Mouse (Mus musculus): ENCODE results near the gene Pmpca. TPM values are rescaled to one million over a fixed set of nuclear protein-coding genes. Genes with fewer than 3 reads are reported as not detected.
A peak's percentile ranks its signal among the peaks of the same experiment; 100 is the strongest.
"Not testable (repeated sequence)": the region's sequence is repeated elsewhere in the genome, so short reads cannot be mapped to it uniquely, and the experiment has no call there.

The Pmpca gene
- polyA plus RNA-seq, 1 experiment, result 17.7 TPM

DNA sequence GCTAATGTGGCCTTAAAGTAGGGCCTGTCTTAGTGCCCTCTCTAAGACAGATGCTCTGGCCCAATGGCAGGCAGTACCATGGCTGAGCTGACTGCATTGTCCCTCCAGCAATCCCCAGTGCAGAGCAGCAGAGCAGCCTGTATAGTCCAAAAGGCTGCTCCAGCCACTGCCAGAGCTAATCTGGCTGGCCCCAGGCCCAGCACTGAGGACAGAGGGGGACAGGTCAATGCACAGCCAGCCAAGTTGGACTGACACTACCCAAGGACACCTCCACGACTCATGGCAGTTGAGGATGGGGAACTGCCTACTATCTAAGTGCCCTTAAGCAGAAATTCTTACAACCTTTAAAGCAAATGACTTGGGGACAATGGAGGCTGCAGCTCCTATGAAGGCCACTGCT lies 20.6 kb upstream of the Pmpca start:
- H3K4me3 ChIP-seq (ENCODE audit: low read depth, low read length), result no peak overlapping the region
- H3K27me3 ChIP-seq (ENCODE audit: control insufficient read depth, insufficient read depth, low read length), result no peaks in the 10 kb centered on the region
- H3K36me3 ChIP-seq (ENCODE audit: control insufficient read depth, insufficient read depth, low read length), result peaks cover 60% of the 10 kb centered on the region
- no peaks in the 10 kb centered on the region; the same call in 1 of the 2 replicates for H3K4me1 ChIP-seq (ENCODE audit: control insufficient read depth, insufficient read depth, insufficient read length, low read length)
- WGBS, result 65% methylated on average over 1 of the region's 1 CpGs
- no peak overlapping the region for H3K27ac ChIP-seq (ENCODE audit: insufficient read depth, low read depth, low read length)
- no peak for TF ChIP-seq CTCF (IDR thresholded peaks at IDR 0.05; ENCODE audit: extremely low read depth, insufficient read length, insufficient replicate concordance, low read depth, low read length)
- no peak for TF ChIP-seq POLR2A (IDR thresholded peaks at IDR 0.05; ENCODE audit: low read depth, low read length)

DNA sequence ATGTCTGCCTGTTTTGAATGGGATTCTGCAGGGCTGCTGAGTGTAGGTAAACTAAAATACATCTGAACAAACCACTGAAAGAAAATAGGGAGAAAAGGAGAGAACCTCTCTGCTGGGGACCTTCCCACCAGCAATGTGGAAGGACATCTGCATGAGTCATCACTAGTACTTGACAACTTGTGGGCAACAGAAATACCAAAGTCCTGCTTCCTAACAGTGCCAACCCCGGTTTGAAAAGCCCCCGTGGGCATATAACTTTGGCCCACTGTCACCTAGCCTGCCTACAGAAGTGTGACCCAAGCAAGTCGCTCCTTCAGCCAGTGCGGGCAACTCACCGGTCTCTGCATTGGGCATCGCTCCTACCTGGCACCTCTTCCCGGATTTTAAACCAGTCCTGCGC lies 16.7 kb upstream of the Pmpca start:
- Histone ChIP-seq H3K4me1 (ENCODE audit: control insufficient read depth, insufficient read depth, insufficient read length, low read length) (no peaks in the 10 kb centered on the region), H3K27me3 (ENCODE audit: control insufficient read depth, insufficient read depth, low read length) (no peaks in the 10 kb centered on the region), H3K4me3 (ENCODE audit: low read depth, low read length) (no peak overlapping the region), H3K36me3 (ENCODE audit: control insufficient read depth, insufficient read depth, low read length) (peaks cover 70% of the 10 kb centered on the region), H3K27ac (ENCODE audit: insufficient read depth, low read depth, low read length) (no peak overlapping the region)
- TF ChIP-seq POLR2A (IDR thresholded peaks at IDR 0.05; ENCODE audit: low read depth, low read length), result no peak
- no peak for TF ChIP-seq CTCF (IDR thresholded peaks at IDR 0.05; ENCODE audit: extremely low read depth, insufficient read length, insufficient replicate concordance, low read depth, low read length)
- WGBS, result 95% methylated on average over 8 of the region's 8 CpGs

DNA sequence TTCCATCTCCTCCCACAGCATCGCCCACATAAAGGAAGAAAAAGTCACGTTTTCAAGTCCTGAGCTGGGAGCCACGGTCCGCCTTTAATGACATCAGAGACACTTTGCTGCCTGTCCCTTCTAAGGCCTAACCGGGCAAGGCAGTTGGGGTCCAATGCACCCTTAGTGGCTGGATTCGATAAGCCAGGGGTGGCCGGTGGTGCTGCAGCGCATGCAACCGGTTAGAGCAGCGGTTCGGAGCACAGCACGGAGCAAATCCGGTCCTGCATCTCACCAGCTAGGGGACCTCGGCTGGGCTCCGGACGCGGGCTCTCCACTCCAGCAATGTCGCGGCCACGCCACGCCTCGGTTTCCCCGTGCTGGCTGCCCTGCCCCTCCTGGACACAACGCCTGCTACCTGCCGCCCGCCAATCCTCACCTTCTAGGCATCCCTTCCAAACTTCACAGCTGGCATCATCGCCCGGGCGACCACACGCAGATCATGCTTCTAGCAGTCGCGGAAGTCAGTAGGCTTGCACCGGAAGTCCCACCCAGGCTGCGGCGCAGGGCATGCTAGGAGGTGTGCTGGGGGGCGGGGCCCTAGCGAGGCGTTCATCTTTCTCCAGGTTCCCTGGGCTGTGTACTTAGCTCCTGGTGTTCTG lies 8.9 kb upstream of the Pmpca start, which contains the start of gene Snapc4:
TSS of gene Snapc4 (minus strand) at position 523 of the 641 bp plus-strand sequence.
- WGBS, result under 1% methylated on average over 38 of the region's 38 CpGs
- peaks cover 3% of the 10 kb centered on the region; the same call in 1 of the 2 replicates for H3K4me1 ChIP-seq (ENCODE audit: control insufficient read depth, insufficient read depth, insufficient read length, low read length)
- peak within 1 kb of the TSS; percentile 7; the same call in 1 of the 2 replicates for H3K27ac ChIP-seq (ENCODE audit: insufficient read depth, low read depth, low read length)
- TF ChIP-seq POLR2A (IDR thresholded peaks at IDR 0.05; ENCODE audit: low read depth, low read length) (no peak), CTCF (IDR thresholded peaks at IDR 0.05; ENCODE audit: extremely low read depth, insufficient read length, insufficient replicate concordance, low read depth, low read length) (no peak)
- peaks cover 40% of the 10 kb centered on the region for H3K36me3 ChIP-seq (ENCODE audit: control insufficient read depth, insufficient read depth, low read length)
- H3K27me3 ChIP-seq (ENCODE audit: control insufficient read depth, insufficient read depth, low read length), result no peaks in the 10 kb centered on the region
- peak within 1 kb of the TSS; percentile 98 for H3K4me3 ChIP-seq (ENCODE audit: low read depth, low read length)

DNA sequence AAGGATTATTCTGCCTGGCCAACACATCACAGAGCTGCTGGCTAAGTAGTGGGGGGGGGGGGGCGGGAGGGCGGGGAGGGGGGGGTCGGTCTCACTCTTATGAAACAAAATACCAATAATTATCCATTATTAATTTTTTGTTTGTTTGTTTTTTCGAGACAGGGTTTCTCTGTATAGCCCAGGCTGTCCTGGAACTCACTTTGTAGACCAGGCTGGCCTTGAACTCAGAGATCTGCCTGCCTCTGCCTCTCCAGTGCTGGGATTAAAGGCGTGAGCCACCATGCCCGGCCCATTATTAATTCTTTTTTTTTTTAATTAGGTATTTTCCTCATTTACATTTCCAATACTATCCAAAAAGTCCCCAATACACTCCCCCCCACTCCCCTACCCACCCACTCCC lies 8.3 kb upstream of the Pmpca start:
- 24% methylated on average over 6 of the region's 6 CpGs for WGBS
- not testable (repeated sequence) for H3K27ac ChIP-seq (ENCODE audit: insufficient read depth, low read depth, low read length); H3K4me1 ChIP-seq (ENCODE audit: control insufficient read depth, insufficient read depth, insufficient read length, low read length); H3K27me3 ChIP-seq (ENCODE audit: control insufficient read depth, insufficient read depth, low read length)
- H3K4me3 ChIP-seq (ENCODE audit: low read depth, low read length), result peak overlapping the region; percentile 98
- H3K36me3 ChIP-seq (ENCODE audit: control insufficient read depth, insufficient read depth, low read length), result peaks cover 40% of the 10 kb centered on the region

DNA sequence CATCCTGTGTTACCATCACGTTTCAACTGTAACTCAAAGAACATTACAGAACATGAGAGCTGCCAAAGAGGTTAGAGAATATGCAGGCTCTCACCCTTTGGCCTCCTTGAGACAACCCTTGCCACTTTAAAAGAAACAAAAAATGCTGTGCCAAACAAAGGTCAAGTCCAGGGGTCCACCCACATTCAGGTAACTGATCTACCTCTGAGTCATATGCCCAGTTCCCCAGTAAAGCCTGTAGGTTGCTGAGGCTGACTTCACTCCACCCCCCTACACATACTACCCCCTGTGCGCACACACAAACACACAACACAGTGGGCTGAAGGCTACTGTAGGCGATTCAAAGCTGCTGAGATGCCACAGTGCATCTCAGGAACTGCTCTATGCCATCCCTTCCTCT lies 1.4 kb upstream of the Pmpca start:
- Histone ChIP-seq H3K4me3 (ENCODE audit: low read depth, low read length) (no peak overlapping the region), H3K36me3 (ENCODE audit: control insufficient read depth, insufficient read depth, low read length) (peaks cover 61% of the 10 kb centered on the region), H3K4me1 (ENCODE audit: control insufficient read depth, insufficient read depth, insufficient read length, low read length) (peaks cover 7% of the 10 kb centered on the region), H3K27me3 (ENCODE audit: control insufficient read depth, insufficient read depth, low read length) (no peaks in the 10 kb centered on the region), H3K27ac (ENCODE audit: insufficient read depth, low read depth, low read length) (no peak overlapping the region)
- WGBS, result 80% methylated on average over 3 of the region's 3 CpGs
- TF ChIP-seq POLR2A (IDR thresholded peaks at IDR 0.05; ENCODE audit: low read depth, low read length) (no peak), CTCF (IDR thresholded peaks at IDR 0.05; ENCODE audit: extremely low read depth, insufficient read length, insufficient replicate concordance, low read depth, low read length) (no peak)

DNA sequence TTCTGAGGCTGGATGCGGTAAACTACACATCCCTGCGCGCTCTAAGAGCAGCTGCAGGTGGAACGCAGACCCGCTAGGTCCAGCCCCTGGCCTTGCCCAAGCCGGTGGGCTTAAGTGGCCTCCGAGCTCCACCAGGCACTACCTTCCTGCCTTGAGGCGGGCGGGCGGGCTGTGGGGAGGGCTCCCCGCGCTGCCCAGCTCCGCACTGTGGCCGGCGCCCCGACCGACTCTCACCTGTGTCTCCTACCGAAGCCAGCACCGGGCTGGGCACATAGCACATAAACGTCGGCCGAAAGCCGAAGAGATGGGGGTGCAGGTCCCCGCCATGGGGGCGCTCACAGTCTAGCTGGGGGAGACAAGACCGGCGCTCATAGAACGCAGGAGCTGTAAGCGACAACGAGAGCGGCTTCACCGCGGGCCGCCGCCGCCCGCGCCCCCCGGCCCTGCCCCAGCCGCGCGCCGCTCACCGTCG lies 421 bp upstream of the Pmpca start:
- no peak for TF ChIP-seq CTCF (IDR thresholded peaks at IDR 0.05; ENCODE audit: extremely low read depth, insufficient read length, insufficient replicate concordance, low read depth, low read length)
- no peak for TF ChIP-seq POLR2A (IDR thresholded peaks at IDR 0.05; ENCODE audit: low read depth, low read length)
- Histone ChIP-seq H3K27ac (ENCODE audit: insufficient read depth, low read depth, low read length) (no peak overlapping the region), H3K36me3 (ENCODE audit: control insufficient read depth, insufficient read depth, low read length) (peaks cover 62% of the 10 kb centered on the region), H3K4me3 (ENCODE audit: low read depth, low read length) (peak overlapping the region; percentile 91), H3K4me1 (ENCODE audit: control insufficient read depth, insufficient read depth, insufficient read length, low read length) (peaks cover 7% of the 10 kb centered on the region), H3K27me3 (ENCODE audit: control insufficient read depth, insufficient read depth, low read length) (no peaks in the 10 kb centered on the region)
- under 1% methylated on average over 35 of the region's 45 CpGs for WGBS

DNA sequence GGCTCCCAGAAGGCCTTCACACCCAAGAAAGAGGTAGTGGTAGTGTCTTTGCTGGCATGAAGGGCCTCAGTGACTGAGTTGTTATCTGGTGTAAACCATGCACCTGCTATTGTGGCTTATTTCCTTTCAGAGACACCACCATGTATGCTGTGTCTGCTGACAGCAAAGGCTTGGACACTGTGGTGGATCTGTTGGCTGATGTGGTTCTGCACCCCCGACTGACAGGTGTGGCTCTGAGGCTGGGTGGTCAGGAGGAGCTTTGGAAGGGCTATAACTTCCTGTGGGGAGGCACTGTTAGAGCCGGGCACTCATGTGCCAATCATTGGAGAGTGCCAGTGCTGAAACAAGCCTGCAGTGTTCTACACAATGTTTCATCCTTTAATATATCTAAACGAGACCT lies 1.8 kb downstream of the Pmpca start:
- no peaks in the 10 kb centered on the region for H3K27me3 ChIP-seq (ENCODE audit: control insufficient read depth, insufficient read depth, low read length)
- peaks cover 61% of the 10 kb centered on the region for H3K36me3 ChIP-seq (ENCODE audit: control insufficient read depth, insufficient read depth, low read length)
- 78% methylated on average over 3 of the region's 3 CpGs for WGBS
- H3K27ac ChIP-seq (ENCODE audit: insufficient read depth, low read depth, low read length), result no peak overlapping the region
- TF ChIP-seq CTCF (IDR thresholded peaks at IDR 0.05; ENCODE audit: extremely low read depth, insufficient read length, insufficient replicate concordance, low read depth, low read length) (no peak), POLR2A (IDR thresholded peaks at IDR 0.05; ENCODE audit: low read depth, low read length) (no peak)
- no peak overlapping the region for H3K4me3 ChIP-seq (ENCODE audit: low read depth, low read length)
- H3K4me1 ChIP-seq (ENCODE audit: control insufficient read depth, insufficient read depth, insufficient read length, low read length), result peaks cover 7% of the 10 kb centered on the region

Measured in small intestine, adult 2 months (tissue).